Mouse (Mus musculus) embryonic facial prominence, embryonic 11.5 days (tissue): ENCODE measurements around the gene Rassf3. TPM values are rescaled to one million over a fixed set of nuclear protein-coding genes. Genes with fewer than 3 reads are reported as not detected.

ENCODE experiments used
- ATAC-seq: fragments of 200-750 bp; cut with Nextera tagmentation; replicated peaks from 2 replicates; pipeline ENCODE4 v1.8.0; 2017; ENCODE audit warnings: low read depth; ENCODE audit not compliant: insufficient number of reproducible peaks, low FRiP score, low TSS enrichment
- DNase-seq: peaks from one replicate; pipeline ENCODE4 v3.0.0-alpha.2; 2015; ENCODE audit warnings: low spot score
- H3K27ac ChIP-seq: fragments of 300-500 bp; sonication (generic); replicated peaks from 2 replicates; pipeline ENCODE4 v1.5.1; 2014; ENCODE audit warnings: mild to moderate bottlenecking, low read depth, low read length, control low read depth
- H3K27me3 ChIP-seq: fragments of 300-500 bp; sonication (generic); 2 replicates; pipeline ENCODE4 v1.6.1; 2014; ENCODE audit warnings: mild to moderate bottlenecking, low read length, moderate library complexity, mixed read lengths; ENCODE audit not compliant: control insufficient read depth, insufficient read depth
- H3K36me3 ChIP-seq: fragments of 300-500 bp; sonication (generic); replicated peaks from 2 replicates; pipeline ENCODE4 v1.6.1; 2014; ENCODE audit warnings: low read depth, mild to moderate bottlenecking, low read length, moderate library complexity, mixed read lengths; ENCODE audit not compliant: control insufficient read depth, insufficient read depth
- H3K4me1 ChIP-seq: fragments of 300-500 bp; sonication (generic); 2 replicates; pipeline ENCODE4 v1.6.1; 2014; ENCODE audit warnings: low read length, mixed read lengths; ENCODE audit not compliant: control insufficient read depth, insufficient read depth
- H3K4me2 ChIP-seq: fragments of 300-500 bp; sonication (generic); 2 replicates; pipeline ENCODE4 v1.6.1; 2014; ENCODE audit warnings: low read depth, mild to moderate bottlenecking, control low read depth, low read length, moderate library complexity
- H3K4me3 ChIP-seq: fragments of 300-500 bp; sonication (generic); 2 replicates; pipeline ENCODE4 v1.5.1; 2014; ENCODE audit warnings: low read depth, low read length, control low read depth
- H3K9ac ChIP-seq: fragments of 300-500 bp; sonication (generic); replicated peaks from 2 replicates; pipeline ENCODE4 v1.6.1; 2014; ENCODE audit warnings: mild to moderate bottlenecking, control low read depth, low read length
- H3K9me3 ChIP-seq: fragments of 300-500 bp; sonication (generic); replicated peaks from 2 replicates; pipeline ENCODE4 v1.6.1; 2016; ENCODE audit warnings: mild to moderate bottlenecking, low read length, inconsistent platforms, mixed read lengths; ENCODE audit not compliant: control insufficient read depth
- WGBS: fragments of 180-500 bp; shearing (Covaris S2); extraction: QIAGEN DNeasy Blood & Tissue Kit; methylation state at CpG from one replicate; pipeline ENCODE4 v1.1.7; 2014; 5-methylcytosine and 5-hydroxymethylcytosine counted together
- polyA plus RNA-seq: library from polyadenylated mRNA; unstranded; fragments of >200 nt; fragmentation: Nextera tagmentation; extraction: Ambion mirVana; gene quantifications from 2 replicates; pipeline ENCODE4 v1.2.1, GENCODE M21; 2014

The Rassf3 gene
- polyA plus RNA-seq, 1 experiment from 2014 or later: 21.4 TPM

DNA sequence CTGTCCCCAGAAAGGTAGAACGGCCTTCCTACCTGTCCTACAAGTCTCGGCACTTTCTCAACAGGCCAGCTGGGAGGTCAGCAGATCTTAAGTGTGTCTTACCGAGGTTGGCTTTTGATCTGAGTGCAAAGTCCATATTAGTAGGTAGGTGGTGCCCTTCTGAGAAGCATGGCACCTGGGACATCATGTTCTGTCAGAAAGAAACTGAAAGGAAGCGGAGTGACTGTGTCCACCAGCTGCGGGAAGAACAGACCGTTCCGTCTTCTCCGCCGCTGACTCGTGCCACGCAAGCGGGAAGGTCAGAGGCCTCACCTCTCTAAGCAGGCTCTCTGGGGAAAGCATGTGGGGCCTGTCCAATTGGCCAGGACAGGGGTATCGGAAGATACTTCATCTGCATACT lies 91.4 kb downstream of the Rassf3 start:
- Histone ChIP-seq H3K9ac (no peak overlapping the region), H3K4me3 (no peak overlapping the region), H3K27ac (no peak overlapping the region), H3K27me3 (no peaks in the 10 kb centered on the region), H3K9me3 (no peaks in the 10 kb centered on the region), H3K4me1 (peaks cover 2% of the 10 kb centered on the region; the same call in 1 of the 2 replicates), H3K36me3 (peaks cover 9% of the 10 kb centered on the region), H3K4me2 (no peak overlapping the region)
- DNase-seq (no peak), ATAC-seq (no peak)
- 90% methylated on average over 13 of the region's 13 CpGs for WGBS

DNA sequence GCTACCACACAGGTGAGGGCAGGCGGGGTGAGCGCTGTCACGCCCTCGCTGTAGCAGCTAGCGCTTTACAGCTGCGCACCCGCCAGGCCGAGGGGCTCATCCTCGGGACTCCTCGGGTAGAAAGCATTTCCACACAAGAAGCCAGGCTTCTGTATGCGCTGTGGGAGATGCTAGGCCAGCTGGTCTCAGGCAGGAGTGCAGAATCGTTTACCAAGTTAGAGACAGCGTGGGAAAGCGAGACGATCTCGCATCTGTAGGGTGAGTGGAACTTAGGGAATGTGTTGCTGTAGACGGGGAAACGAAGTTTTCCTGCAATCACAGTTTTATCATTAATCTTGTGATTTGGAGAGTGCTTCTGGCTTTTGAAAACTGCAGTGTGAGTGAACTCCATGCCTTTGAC lies 94.9 kb downstream of the Rassf3 start:
- Histone ChIP-seq H3K4me2 (no peak overlapping the region), H3K4me3 (no peak overlapping the region), H3K9ac (no peak overlapping the region), H3K27ac (no peak overlapping the region), H3K9me3 (no peaks in the 10 kb centered on the region), H3K4me1 (peaks cover 2% of the 10 kb centered on the region; the same call in 1 of the 2 replicates), H3K36me3 (peaks cover 11% of the 10 kb centered on the region), H3K27me3 (no peaks in the 10 kb centered on the region)
- ATAC-seq (no peak), DNase-seq (no peak)
- WGBS: 94% methylated on average over 18 of the region's 18 CpGs

- Histone ChIP-seq H3K4me1 (no peaks in the 10 kb centered on the region), H3K27ac (no peak overlapping the region), H3K27me3 (no peaks in the 10 kb centered on the region), H3K9ac (no peak overlapping the region), H3K4me3 (no peak overlapping the region), H3K9me3 (no peaks in the 10 kb centered on the region), H3K4me2 (no peak overlapping the region), H3K36me3 (peaks cover 14% of the 10 kb centered on the region)
- no peak for ATAC-seq
- no peak for DNase-seq
- 97% methylated on average over 3 of the region's 3 CpGs for WGBS
Measured at GRCm38 (mm10) chr10:121379387-121379786, 96.8 kb downstream of the Rassf3 start.

DNA sequence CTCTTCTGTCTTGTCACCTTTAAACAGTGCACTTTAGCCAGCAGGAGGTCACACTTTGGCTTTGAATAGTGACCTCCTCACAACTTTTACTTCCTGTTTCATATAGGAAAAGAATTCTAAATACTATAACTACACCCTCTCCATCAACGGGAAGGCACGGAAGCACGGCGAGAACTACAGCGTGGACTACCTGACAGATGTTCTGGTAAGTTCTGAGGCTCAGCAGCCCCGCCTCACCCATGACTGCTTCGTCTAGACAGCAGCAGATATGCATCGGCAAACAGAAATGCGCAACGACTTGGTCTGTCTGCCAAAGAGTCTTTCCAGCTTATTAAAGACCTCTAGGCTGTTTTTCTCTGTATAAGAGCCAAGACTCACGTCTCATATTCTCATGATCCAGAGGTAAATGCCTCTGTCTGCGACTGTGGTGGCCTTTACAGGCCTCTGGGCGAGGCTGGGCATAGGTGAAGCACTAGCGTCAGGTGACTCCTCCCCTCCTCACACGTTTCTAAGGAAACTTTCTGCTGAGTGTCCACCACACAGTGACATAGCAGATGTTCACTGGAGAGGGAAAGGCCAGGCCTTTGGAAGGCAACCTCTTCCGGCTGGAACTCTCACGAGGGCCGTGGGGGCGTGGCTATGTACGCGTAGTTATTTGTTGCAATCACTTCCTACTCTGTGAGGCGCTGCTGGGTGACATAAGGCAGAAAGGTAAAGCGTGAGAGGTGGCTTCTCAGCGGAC lies 99.4 kb downstream of the Rassf3 start:
- Histone ChIP-seq H3K36me3 (peaks cover 8% of the 10 kb centered on the region), H3K4me3 (no peak overlapping the region), H3K9ac (no peak overlapping the region), H3K9me3 (no peaks in the 10 kb centered on the region), H3K27me3 (no peaks in the 10 kb centered on the region), H3K4me2 (no peak overlapping the region), H3K4me1 (peaks cover 3% of the 10 kb centered on the region; the same call in 1 of the 2 replicates), H3K27ac (no peak overlapping the region)
- WGBS: 93% methylated on average over 24 of the region's 24 CpGs
- no peak for DNase-seq
- ATAC-seq: no peak

DNA sequence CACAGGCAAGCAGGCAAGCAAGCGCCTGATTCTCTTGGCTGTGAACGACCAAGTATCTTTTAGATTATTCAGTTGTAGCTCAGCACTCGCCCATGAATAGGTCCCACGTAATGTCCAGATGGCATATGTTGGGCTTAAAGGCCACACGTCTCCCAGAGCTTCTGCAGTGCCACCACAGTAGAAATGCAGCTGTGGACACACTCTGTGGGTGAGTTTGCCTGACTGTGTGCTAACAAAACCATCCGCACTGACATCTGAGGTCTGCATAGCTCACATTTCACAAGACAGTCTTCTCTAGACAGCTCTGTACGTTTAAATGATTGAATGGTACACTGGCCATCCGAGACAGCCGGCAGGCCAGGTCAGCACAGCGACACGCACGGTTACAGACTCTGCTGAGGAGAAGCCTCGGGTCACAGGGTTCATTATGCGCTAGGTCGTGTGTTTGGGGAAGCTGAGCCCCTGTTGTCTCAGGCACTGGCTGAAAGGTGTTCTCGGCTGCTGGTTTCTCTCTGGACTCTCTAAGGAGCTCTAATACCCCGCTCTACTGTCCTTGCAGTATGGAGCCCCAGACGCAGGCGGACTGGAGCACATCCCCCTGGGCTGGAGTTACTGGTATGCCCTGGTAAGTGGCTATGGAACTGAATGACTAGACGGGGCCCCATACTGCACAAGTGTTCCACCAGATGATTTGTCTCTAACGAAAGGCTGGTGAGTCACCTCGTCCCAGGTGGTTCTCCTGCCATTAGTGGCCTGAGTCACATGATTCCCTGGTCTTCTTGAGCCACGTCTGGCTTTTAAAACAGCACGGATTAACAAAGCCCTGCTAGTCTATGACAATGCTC lies 100.3 kb downstream of the Rassf3 start:
- Histone ChIP-seq H3K4me3 (no peak overlapping the region), H3K4me2 (no peak overlapping the region), H3K9me3 (no peaks in the 10 kb centered on the region), H3K27ac (no peak overlapping the region), H3K36me3 (peaks cover 5% of the 10 kb centered on the region), H3K9ac (no peak overlapping the region), H3K4me1 (peaks cover 3% of the 10 kb centered on the region; the same call in 1 of the 2 replicates), H3K27me3 (no peaks in the 10 kb centered on the region)
- WGBS: 77% methylated on average over 24 of the region's 24 CpGs
- DNase-seq: no peak
- ATAC-seq: no peak

GRCm38 (mm10) chr10:121374693-121375620 lies 101.2 kb downstream of the Rassf3 start:
- Histone ChIP-seq H3K4me3 (no peak overlapping the region), H3K27me3 (no peaks in the 10 kb centered on the region), H3K9me3 (no peaks in the 10 kb centered on the region), H3K36me3 (peaks cover 5% of the 10 kb centered on the region), H3K27ac (no peak overlapping the region), H3K4me1 (peaks cover 3% of the 10 kb centered on the region; the same call in 1 of the 2 replicates), H3K9ac (no peak overlapping the region), H3K4me2 (no peak overlapping the region)
- no peak for DNase-seq
- WGBS: 85% methylated on average over 17 of the region's 17 CpGs
- ATAC-seq: no peak

- H3K36me3 ChIP-seq: peaks cover 3% of the 10 kb centered on the region
- H3K4me2 ChIP-seq: no peak overlapping the region
- no peak overlapping the region for H3K4me3 ChIP-seq
- 45% methylated on average over 12 of the region's 12 CpGs for whole genome bisulfite sequencing
- no peak overlapping the region; the same call in 1 of the 2 replicates for H3K9ac ChIP-seq
- H3K27ac ChIP-seq: no peak overlapping the region
- peak; percentile 71 for DNase-seq
- ATAC-seq: 0 out of 2 replicates have a peak, but pooled peaks have one; percentile 35
- H3K27me3 ChIP-seq: no peaks in the 10 kb centered on the region
- peaks cover 3% of the 10 kb centered on the region; the same call in 1 of the 2 replicates for H3K4me1 ChIP-seq
- no peaks in the 10 kb centered on the region for H3K9me3 ChIP-seq
Measured at GRCm38 (mm10) chr10:121374013-121374412, 102.1 kb downstream of the Rassf3 start.
